Mouse (Mus musculus): ENCODE measurements at regions not wholly inside any gene's neighbourhood (a gene's known extent, or its start where the extent isn't known, plus 50 kb on each side); places are given as distances from the start of the nearest gene placed in this dataset.

- no peak for TF ChIP-seq CTCF (IDR thresholded peaks at IDR 0.05; ENCODE audit: extremely low read depth, insufficient read length, insufficient replicate concordance, low read depth, low read length)
- TF ChIP-seq POLR2A (IDR thresholded peaks at IDR 0.05; ENCODE audit: low read depth, low read length), result no peak
Observed at GRCm38 (mm10) chr10:91882481-91882880, 701.4 kb upstream of the Tmpo start.
